Mouse (Mus musculus) NIH3T3 (cell line): Measurements from ENCODE around the gene Snrpe.

Experiments used
- DNase-seq: peaks from one replicate; pipeline ENCODE4 v3.0.0-alpha.2; 2012; ENCODE audit warnings: low read depth

Gene Snrpe

DNA sequence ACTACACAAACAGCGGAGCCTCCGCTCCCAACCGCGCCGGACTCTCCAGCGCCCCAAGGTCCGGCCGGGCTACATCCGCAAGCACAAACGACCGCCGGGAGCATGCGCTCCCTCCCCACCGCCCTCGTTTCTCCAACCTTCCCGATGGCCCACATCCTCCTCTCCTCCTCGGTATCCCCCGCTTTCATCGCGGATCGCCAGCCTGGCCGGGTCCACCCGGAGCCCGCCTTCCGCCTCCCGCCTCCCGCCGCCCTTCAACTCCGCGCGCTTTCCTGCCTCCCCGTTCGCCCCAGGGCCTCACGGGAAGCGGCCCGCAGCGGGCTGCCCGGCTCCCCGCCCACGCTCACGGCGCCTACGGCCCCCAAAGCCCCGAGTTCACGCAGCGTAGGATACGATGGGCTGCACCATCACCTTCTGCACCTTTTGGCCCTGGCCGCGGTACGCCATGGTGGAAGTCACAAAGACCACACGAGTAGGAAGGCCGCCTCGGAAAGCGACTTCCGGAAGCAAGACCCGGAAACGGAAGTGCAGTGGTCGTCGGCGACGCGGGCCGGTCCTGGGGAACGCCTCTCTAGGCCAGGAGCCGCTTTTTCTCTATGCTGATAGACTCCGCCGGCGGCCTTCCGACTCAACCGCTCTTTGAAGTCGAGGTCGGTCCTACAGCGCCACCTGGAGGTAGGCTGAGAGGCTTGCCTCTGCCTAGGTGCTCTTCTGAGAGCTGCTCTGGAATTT, at the start of gene Snrpe:
Snrpe (minus strand) TSS at position 521 of the 732 bp plus-strand sequence.
- DNase-seq: peak; percentile 99

GRCm38 (mm10) chr1:133658878-133659277, 48.8 kb upstream of the Snrpe start:
- DNase-seq: peak; percentile 29

DNA sequence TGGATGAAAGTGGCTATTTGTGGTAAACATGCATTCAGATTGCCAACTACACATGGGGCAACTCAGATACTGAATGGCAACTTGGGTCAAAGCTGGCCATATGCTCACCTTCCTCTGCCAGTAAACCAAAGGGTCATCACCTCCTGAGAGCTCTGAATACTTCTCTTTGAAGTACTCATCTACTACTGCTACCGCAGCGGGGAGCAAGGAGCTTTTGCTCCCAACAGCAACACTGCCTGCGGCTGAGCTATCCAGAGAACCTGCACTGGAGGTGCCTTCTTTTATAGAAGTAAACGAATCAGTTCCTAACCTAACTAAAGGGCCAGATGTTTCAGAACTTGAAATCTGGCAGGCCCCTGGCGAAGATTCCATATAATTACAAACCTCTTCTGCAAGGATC, 46.7 kb upstream of the Snrpe start:
- no peak for DNase-seq

DNA sequence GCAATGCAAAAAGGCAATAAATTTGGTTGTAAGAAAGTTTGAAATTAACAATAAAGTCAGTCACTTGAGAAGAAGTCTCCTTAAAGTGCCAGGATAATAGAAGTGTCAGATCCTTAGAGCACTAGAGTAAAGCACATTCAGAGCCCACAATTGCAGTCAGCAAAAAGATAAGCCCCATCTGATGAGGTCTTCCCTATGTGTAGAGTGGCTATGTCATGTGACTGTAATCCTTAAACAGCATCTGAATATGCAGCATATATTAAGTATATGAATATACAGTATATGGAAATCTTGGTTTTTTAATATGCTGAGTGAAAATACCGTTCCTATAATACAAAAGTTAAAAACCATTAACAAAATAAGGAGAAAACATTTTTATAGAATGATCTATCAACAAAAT, 42.9 kb upstream of the Snrpe start:
- no peak for DNase-seq

DNA sequence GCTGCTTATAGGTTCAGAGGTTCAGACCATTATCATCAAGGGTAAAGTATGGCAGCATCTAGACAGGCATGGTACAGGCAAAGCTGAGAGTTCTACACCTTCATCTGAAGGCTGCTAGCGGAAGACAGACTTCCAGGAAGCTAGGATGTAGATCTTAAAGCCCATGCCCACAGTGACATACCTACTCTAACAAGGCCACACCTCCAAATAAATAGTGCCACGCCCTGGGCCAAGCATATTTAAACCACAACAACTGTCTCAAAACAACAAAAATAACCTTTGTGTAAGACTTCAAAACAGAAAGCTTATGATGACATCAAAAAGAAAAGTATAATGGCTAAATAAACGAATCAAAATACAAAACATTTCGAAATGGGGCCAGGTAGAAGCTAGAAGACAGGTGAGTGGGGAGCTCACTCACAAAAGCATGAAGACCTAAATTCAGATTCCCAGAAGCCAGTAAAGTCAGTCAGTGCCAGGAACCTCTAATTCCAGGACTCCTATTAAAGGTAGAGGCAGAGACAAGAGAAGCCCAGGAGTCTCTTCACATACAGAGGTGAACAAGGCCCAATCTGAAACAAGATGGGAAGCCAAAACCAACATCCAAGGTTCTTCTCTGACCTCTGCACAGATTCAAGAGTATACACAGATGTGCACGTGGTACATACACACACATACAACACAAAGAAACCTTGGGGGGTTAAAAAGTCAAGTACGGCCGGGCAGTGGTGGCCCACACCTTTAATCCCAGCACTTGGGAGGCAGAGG, 40.4 kb upstream of the Snrpe start:
- no peak for DNase-seq

- DNase-seq: no peak
Observed at GRCm38 (mm10) chr1:133645652-133646051, 35.6 kb upstream of the Snrpe start.

GRCm38 (mm10) chr1:133641163-133641562, 31.1 kb upstream of the Snrpe start:
- no peak for DNase-seq

- no peak for DNase-seq
Observed at GRCm38 (mm10) chr1:133638517-133638916, 28.4 kb upstream of the Snrpe start.

- peak; percentile 42 for DNase-seq
Observed at GRCm38 (mm10) chr1:133632168-133632567, 22.1 kb upstream of the Snrpe start.

DNA sequence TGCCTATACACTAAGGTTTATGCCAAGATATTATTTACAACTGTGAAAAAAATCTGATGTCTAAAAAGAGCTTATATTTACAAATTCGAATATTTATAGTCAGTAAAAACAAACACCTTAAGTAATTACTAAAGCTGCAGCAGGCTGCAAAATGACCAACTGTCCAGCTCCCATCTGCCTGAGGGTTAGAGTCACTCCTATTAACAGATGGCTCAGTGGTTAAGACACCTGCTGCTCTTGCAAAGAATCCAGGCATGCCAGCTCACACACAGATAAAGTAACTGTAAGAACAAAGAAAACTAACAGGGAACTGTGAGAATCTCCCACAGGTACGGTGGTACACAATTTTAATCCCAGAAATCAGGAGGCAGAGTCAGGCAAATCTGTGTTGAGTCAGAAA, 15.0 kb upstream of the Snrpe start:
- no peak for DNase-seq

DNA sequence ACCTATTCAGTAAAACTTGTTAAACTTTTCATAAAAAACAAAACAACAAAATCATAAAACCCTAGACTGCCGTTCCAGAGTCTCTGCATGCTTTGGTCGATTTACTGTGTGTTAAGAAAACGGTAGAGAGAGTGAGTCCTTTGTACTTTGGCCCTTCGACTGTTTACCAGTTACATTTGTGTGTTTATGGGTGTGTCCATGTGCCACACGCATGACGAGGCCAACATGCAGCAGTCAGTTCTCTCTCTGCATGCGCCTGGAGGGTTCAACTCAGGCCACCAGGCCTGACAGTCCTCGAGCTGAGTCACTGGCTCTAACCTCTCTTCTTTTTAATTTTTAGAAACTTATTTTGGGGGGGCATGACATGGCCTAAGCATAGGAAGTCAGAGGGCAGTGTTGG, 8.2 kb upstream of the Snrpe start:
- no peak for DNase-seq

GRCm38 (mm10) chr1:133617908-133618307, 7.8 kb upstream of the Snrpe start:
- no peak for DNase-seq

GRCm38 (mm10) chr1:133613817-133614216, 3.7 kb upstream of the Snrpe start:
- DNase-seq: peak; percentile 23

- DNase-seq: no peak
Observed at GRCm38 (mm10) chr1:133611436-133611835, 1.3 kb upstream of the Snrpe start.

GRCm38 (mm10) chr1:133610601-133611000, 510 bp upstream of the Snrpe start:
- no peak for DNase-seq

- DNase-seq: no peak
Observed at GRCm38 (mm10) chr1:133603174-133603573, 6.9 kb downstream of the Snrpe start.

GRCm38 (mm10) chr1:133596298-133597007, 13.6 kb downstream of the Snrpe start:
- DNase-seq: peak; percentile 42

GRCm38 (mm10) chr1:133585995-133586537, 24.0 kb downstream of the Snrpe start:
- no peak for DNase-seq

- DNase-seq: no peak
Observed at GRCm38 (mm10) chr1:133571293-133571692, 38.8 kb downstream of the Snrpe start.
